Mouse (Mus musculus) gastrocnemius, adult 18-20 months (tissue): ENCODE measurements around the gene Gm21974. TPM values are rescaled to one million over a fixed set of nuclear protein-coding genes. Genes with fewer than 3 reads are reported as not detected.
"Not testable (repeated sequence)": the region's sequence is repeated elsewhere in the genome, so short reads cannot be mapped to it uniquely, and the experiment has no call there.

Experiments used
- DNase-seq: peaks from one replicate; pipeline ENCODE4 v3.0.0; 2021; ENCODE audit warnings: low spot score
- long read RNA-seq, 2 experiments: library from polyadenylated mRNA; stranded (forward); transcript quantifications; one replicate each; pipeline ENCODE4 v2.0.0; 2021
- total RNA-seq, 2 experiments: library from RNA; stranded (reverse); gene quantifications; 2 replicates each; pipeline ENCODE4 v1.2.3; 2021

Gm21974 gene
- total RNA-seq = not detected
- long read RNA-seq, experiment 1, partial matches to known transcripts = 1 of 4 reads
- long read RNA-seq, experiment 1, other reads (novel, unspliced or antisense) = 3 of 4 reads
- long read RNA-seq, experiment 2, partial matches to known transcripts = 0 of 1 reads
- long read RNA-seq, experiment 2, other reads (novel, unspliced or antisense) = 1 of 1 reads

DNA sequence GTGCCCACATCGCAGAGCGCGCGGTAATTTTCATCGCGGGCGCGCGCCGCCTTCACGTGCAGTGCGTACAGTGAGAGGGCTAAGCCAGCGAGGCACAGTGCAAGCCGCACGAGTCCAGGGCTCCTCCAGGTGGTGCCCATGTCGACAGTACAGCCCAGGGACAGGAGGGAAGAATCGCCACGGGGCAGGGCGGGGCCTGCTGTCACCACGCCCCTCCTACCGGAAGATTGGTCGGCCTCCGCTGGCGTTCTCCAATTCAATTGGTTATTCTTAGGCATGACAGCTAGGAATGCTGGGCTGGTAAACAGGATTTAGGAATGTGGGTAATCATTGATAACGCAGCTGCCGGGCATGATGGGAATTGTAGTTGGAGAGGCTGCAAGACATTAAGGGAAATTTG, at the start of gene Gm21974, which contains the start of gene Vkorc1:
Gene Gm21974 (minus strand): TSS at position 13 of the 400 bp plus-strand sequence.
Gene Vkorc1 (minus strand): TSS at position 176 of the 400 bp plus-strand sequence.
- DNase-seq = peak; percentile 97

GRCm38 (mm10) chr7:127944614-127945013, 49.4 kb upstream of the Gm21974 start:
- no peak for DNase-seq

DNA sequence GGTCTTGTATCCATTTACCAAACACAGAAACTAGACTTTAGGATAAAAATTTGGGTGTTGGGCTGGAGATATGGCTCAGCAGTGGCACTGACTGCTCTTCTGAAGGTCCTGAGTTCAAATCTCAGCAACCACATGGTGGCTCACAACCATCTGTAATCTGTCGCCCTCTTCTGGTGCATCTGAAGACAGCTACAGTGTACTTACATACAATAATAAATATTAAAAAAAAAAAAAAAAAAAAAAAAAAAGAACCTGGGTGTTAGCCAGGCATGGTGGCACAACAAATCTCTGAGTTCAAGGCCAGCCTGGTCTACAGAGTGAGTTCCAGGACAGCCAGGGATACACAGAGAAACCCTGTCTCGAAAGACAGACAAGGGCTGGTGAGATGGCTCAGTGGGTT, 46.8 kb upstream of the Gm21974 start:
- DNase-seq = not testable (repeated sequence)

GRCm38 (mm10) chr7:127936216-127936884, 41.1 kb upstream of the Gm21974 start:
- DNase-seq = no peak

GRCm38 (mm10) chr7:127935748-127936159, 40.5 kb upstream of the Gm21974 start:
- no peak for DNase-seq

DNA sequence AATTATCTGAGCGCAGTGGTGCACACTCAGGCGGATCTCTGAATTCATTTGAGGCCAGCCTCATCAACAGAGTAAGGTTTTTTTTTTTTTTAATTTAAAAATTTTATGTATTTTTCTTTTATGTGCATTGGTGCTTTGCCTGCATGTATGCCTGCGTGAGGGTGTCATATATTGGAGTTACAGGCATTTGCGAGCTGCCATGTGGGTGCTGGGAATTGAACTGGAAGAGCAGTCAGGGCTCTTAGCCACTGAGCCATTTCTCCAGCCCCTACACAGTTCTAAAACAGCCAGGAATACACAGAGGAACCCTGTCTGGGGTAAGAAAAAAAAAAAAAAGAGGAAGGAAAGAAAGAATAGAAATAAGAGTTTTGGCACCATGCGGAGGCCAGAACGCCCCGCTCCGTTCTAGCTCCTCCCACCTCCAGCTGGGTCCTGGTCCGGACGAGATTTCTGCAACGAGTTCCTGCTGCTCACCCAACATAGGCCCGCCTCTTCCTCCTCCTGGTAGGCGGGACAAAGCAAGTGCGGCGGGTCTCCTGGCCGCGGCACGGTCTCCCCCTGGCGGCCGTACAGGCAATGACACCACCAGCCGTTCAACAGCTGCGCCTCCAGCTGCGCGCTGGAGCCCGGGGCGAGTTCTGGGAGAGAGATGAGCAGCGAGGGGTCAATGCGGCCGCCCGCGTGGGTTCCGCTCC, 39.9 kb upstream of the Gm21974 start:
- DNase-seq = peak; percentile 97

- DNase-seq = no peak
Measured at GRCm38 (mm10) chr7:127934075-127934474, 38.8 kb upstream of the Gm21974 start.

- DNase-seq = no peak
Measured at GRCm38 (mm10) chr7:127932273-127933031, 37.2 kb upstream of the Gm21974 start.

DNA sequence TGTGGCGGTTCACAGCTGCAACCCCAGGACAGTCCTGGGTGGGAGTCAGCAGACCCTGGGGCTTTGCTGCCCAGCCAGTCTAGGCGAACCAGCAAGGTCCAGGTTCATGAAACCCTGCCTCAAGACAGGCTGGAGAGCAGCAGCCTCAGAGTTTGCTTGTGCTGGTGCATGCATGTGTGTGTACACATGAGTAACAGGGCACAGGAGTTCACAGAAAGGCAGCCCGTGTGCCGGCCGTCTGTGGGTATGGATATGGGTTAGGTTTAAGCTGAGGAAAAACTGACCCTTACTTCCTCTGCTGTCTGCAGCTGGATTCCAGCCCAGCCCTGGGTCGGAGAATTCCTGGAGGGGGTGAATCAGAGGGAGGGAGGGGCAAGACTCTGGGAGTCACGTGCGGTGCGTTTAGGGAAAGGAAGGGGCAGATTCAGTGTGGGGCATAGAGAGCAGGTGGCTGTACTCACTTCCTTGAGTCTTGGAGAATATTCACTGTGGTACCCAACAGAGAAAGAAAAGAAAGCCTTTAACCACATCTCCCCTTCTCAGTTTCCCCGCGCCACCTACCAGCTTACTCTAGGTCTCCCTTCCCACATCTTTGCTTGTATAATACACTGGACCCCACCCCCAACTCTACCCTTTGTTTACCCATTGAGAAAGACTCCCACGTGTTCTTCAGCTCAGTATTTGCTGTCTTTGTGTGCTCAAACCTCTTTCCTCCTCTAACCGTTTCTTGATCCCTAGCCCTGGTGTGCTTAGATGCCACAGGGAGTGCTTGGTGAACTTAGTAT, 36.3 kb upstream of the Gm21974 start:
- no peak for DNase-seq

GRCm38 (mm10) chr7:127930636-127931035, 35.4 kb upstream of the Gm21974 start:
- no peak for DNase-seq

- no peak for DNase-seq
Measured at GRCm38 (mm10) chr7:127929923-127930322, 34.7 kb upstream of the Gm21974 start, which contains the start of gene Prss8. TSS of gene Prss8 (minus strand) at chr7:127930104.

- no peak for DNase-seq
Measured at GRCm38 (mm10) chr7:127928596-127928995, 33.3 kb upstream of the Gm21974 start.

GRCm38 (mm10) chr7:127927726-127928125, 32.5 kb upstream of the Gm21974 start:
- no peak for DNase-seq

DNA sequence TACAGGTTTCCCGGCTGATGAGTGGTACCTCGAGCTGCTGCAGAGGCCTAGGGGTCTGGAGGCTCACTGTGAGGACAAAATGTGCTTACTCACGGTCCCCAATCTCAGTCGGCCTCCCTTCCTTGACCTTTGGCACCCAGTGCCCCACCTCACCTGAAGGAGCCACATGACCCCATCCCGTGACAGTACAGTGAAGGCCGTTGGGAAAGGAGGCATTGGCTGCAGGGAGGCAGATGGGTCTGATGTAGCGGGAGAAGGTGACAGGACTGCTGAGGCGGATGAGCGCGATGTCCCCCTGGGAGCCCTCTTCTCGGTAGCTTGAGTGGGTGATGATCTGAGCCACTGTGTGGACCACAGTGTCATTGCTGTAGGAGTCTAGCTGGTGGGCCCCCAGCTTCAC, 31.6 kb upstream of the Gm21974 start:
- DNase-seq = no peak

DNA sequence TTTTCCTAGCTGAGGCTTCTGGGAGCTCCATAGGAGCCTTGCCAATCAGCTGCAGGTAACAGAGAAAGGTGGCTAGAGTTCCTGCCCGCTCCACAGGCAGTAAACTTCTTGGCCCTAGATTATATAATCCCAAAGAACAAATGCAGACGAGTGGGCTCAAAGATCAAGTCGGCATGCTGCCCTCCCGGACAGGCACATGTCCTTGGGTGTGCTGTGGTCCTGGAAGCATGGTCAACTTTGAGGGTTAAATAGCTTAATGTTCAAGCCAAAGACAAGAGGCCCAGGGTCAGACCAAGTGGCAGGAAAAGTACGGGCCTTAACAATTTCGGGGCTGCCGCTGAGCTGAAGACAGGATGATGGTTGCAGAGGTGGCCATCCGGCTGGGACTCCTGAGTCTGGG, 30.8 kb upstream of the Gm21974 start:
- no peak for DNase-seq

- no peak for DNase-seq
Measured at GRCm38 (mm10) chr7:127925252-127925651, 30.0 kb upstream of the Gm21974 start.

DNA sequence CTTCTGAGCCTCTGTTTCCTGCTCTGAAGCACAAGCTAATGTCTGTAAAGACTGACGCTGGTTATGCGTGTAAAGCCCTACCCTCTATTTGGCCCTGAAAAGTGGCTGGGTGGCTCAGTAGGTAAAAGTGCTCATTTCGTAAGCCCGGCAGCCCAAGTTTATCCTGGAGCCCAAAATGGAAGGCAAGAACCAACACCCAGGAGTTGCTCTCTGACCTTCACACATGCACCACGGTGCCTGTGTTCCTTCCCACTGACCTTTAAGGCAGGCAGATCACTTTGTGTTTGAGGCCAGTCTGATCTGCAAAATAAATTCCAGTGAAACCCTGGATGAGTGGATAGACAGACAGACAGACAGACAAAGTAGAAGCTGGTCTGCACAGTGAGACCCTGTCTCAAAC, 28.5 kb upstream of the Gm21974 start:
- no peak for DNase-seq

DNA sequence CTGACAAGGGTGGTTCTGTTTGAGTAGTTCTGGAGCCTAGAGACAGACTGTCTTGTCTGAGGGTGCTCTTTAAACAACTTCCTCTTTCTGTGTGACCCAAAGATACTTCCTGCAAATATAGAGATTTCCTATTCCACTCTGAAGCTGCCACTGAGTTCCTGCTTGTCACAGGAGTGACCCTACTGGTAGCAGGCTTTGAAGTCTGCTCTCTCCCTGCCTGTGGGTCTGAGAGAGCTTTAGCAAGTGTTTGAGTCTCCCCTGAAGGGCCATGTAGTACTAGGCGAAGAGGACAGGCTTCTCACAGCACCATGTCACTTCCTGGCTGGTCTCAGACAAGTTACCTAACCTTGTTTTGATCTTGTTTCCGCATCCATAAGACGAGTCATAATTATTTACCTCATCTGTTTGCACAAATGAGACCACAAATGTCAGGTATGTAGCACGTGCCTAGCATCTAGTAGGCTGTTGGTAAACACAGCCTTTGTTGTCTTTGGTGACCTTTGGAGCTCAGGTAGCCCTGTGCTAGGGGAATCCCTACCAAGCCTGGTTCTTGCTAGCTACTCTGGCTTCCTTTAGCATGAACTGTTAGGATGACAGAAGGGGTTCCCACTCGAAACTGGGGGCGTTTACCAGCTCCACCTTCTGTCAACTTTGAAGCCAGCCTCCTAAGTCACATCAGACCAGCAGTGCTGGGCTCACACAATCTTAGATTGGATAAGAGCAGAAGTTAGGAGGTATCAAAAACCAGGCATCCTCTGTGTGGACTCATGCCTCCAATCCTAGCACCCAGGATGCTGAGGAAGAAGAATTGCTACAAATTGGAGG, 27.4 kb upstream of the Gm21974 start:
- DNase-seq = no peak

DNA sequence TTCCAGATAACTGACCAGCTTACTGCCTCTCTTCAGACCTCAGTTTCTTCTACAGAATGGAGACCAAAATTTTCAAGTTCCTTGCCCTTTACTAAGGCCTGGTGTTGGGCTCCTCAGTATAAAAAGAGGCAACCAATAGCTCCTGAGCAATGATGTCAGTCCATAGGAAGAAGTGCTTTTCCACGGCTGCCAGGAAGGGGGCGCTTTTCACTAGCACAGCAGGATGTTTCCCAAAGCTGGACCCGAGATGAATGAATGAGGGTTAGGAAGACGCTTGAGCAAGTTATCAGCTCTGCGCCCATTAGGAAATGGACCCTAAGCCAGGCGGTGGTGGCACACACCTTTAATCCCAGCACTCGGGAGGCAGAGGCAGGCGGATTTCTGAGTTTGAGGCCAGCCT, 26.3 kb upstream of the Gm21974 start:
- no peak for DNase-seq

- no peak for DNase-seq
Measured at GRCm38 (mm10) chr7:127919290-127919689, 24.0 kb upstream of the Gm21974 start.
